Mouse (Mus musculus): ENCODE results near the gene Chrnb4. TPM values are rescaled to one million over a fixed set of nuclear protein-coding genes. Genes with fewer than 3 reads are reported as not detected.

Chrnb4 gene
- total RNA-seq (2015) (0.10 TPM in 1 of 2 replicates, not detected in the other), total RNA-seq (2017) (not detected in 2 replicates)

- no peak for ATAC-seq (replicated peaks; ENCODE audit: poor library complexity)
Observed at GRCm38 (mm10) chr9:55048211-55048880, at the start of gene Chrnb4. Gene Chrnb4 (minus strand): TSS chr9:55048779.

GRCm38 (mm10) chr9:55096870-55097269 is 48.3 kb upstream of the Chrnb4 start:
- ATAC-seq (replicated peaks; ENCODE audit: poor library complexity), result no peak

DNA sequence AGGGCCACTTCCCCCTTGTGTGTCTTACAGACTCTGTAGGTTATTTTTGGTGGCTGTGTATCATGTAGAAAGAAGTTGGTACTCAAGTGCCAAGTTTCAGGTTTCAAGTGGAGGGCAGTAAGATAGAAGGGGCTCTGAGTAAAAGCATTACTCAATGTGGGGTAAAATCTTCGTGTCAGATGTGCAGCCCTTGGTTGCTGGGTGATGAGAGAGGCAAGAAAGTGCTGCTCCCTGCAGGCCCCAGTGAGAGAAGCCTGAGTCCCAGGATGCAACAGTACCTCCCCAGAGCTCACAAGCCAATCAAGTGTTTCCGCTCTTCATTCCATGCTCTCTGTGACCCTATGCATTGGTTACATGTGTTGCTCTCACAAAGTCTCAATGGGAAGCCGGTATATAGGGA is 47.5 kb upstream of the Chrnb4 start:
- ATAC-seq (replicated peaks; ENCODE audit: poor library complexity), result no peak

DNA sequence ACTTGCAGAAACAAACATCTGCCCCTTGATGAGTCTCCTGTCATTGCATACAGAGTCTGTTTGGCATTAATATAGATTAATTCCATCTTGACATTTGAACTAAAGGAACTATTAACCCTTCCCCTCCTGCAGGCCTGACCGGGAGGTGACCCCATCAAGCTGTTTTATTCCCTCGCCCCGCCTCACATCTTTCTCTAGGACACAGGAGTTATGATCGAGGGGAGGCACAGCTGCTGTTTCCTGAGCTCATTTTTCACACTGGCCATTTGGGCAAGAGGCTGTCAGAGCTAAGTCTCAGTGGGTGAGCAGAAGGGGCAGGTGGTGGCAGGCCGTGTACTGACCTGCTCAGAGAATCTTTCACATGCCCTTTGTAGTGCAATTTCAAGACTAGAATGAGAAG is 41.6 kb upstream of the Chrnb4 start:
- ATAC-seq (replicated peaks; ENCODE audit: poor library complexity), result no peak

- no peak for ATAC-seq (replicated peaks; ENCODE audit: poor library complexity)
Observed at GRCm38 (mm10) chr9:55089226-55089625, 40.6 kb upstream of the Chrnb4 start.

- ATAC-seq (replicated peaks; ENCODE audit: poor library complexity), result no peak
Observed at GRCm38 (mm10) chr9:55083154-55083913, 34.8 kb upstream of the Chrnb4 start.

DNA sequence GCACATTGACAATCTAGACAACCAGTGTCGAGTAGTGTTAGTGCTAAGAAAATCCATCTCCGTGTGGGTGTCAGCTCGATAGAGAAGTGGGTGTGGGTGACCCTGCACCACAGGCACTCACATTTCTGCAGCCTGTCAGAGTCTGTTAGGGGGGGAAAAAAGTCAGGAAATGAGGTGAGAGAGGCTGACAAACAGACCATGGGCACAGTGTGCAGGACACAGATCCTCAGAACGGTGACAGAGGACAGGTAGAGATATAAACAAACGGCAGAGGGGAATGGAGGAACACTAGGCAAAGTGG is 19.3 kb upstream of the Chrnb4 start:
- no peak for ATAC-seq (replicated peaks; ENCODE audit: poor library complexity)

- no peak for ATAC-seq (replicated peaks; ENCODE audit: poor library complexity)
Observed at GRCm38 (mm10) chr9:55067260-55067964, 18.8 kb upstream of the Chrnb4 start.

- ATAC-seq (replicated peaks; ENCODE audit: poor library complexity), result no peak
Observed at GRCm38 (mm10) chr9:55065241-55065640, 16.7 kb upstream of the Chrnb4 start.

DNA sequence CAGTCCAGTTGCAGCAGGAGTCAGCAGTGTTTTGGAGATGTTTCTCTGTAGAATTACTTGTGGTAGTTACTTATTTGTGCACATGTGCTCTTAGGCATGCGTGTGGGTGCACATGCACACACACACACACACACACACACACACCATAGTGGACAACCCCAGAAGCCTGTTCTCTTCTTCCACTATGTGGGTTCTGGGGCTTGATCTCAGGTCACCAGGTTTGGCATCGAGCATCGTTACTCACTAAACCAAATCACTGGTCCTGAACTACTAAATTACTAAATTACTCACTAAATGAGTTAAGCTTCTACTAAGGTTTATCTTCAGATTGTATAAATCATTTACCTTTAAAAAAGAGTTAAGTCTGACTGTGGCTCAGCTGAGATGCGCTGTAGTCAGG is 9.5 kb upstream of the Chrnb4 start:
- ATAC-seq (replicated peaks; ENCODE audit: poor library complexity), result no peak

DNA sequence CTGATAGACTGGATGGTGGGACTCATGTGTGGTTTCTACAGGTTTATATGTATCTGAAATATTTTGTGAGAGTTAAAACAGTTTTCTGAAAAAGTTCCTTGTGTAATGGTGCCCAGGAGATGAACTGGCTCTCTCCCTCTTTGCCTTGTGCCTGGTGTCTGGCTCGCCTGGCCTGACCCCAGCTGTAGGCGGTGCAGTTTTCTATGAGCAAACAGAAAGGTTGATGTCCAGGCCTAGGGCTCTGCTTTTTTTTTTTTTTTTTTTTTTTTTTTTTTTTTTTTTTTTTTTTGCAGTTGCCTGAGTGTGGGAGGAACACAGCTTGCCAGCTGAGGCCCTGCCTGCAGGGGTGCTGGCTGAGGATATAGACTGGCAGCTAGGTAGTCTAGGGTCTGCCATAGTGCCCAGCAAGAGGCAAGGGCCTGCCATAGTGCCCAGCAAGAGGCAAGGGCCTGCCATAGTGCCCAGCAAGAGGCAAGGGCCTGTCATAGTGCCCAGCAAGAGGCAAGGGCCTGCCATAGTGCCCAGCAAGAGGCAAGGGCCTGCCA is 6.9 kb upstream of the Chrnb4 start:
- no peak for ATAC-seq (replicated peaks; ENCODE audit: poor library complexity)

DNA sequence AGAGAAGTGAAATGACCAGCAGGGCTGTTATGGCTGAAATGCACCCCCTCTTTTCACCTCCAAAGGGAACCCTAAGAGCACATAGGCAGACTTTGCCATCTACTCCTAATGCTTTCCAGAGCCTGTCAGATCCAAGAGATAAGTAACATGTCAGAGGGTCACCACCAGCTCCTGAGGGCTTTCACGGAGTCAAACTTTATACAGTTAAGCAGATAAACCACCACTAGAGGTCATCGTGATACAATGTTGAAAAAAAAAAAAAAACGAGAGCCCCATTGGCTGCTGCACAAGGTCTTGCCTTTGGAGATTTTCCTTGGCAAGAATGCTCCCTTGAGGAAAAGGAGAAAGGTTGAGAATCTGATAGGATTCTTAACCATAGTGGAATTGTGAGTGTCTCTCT is 1.8 kb downstream of the Chrnb4 start:
- ATAC-seq (replicated peaks; ENCODE audit: poor library complexity), result peak; percentile 39

GRCm38 (mm10) chr9:55045001-55045400 is 3.6 kb downstream of the Chrnb4 start:
- ATAC-seq (replicated peaks; ENCODE audit: poor library complexity), result no peak

GRCm38 (mm10) chr9:55043688-55044087 is 4.9 kb downstream of the Chrnb4 start:
- ATAC-seq (replicated peaks; ENCODE audit: poor library complexity), result no peak

DNA sequence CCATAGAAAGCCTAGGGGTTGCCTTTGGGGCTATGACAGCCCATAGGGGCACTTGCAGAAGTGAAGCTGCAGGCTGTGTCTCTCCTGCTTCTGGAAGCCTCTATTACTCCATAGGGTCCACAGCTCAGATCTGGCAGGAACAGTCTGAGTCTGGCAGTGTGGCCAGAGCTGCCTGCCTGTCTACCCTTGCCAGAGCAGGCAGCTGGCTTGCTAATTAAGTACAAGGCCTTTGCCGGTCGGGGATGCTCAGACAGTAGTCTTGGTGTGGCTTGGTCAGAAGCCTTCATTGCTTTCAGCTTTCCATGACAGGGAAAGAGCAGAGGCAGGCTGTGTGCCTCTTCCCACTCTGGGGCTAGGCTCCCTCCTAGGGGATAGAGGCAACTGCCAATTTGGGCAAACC is 7.2 kb downstream of the Chrnb4 start:
- ATAC-seq (replicated peaks; ENCODE audit: poor library complexity), result no peak

GRCm38 (mm10) chr9:55039983-55040382 is 8.6 kb downstream of the Chrnb4 start:
- ATAC-seq (replicated peaks; ENCODE audit: poor library complexity), result no peak

- ATAC-seq (replicated peaks; ENCODE audit: poor library complexity), result no peak
Observed at GRCm38 (mm10) chr9:55038948-55039347, 9.6 kb downstream of the Chrnb4 start.

DNA sequence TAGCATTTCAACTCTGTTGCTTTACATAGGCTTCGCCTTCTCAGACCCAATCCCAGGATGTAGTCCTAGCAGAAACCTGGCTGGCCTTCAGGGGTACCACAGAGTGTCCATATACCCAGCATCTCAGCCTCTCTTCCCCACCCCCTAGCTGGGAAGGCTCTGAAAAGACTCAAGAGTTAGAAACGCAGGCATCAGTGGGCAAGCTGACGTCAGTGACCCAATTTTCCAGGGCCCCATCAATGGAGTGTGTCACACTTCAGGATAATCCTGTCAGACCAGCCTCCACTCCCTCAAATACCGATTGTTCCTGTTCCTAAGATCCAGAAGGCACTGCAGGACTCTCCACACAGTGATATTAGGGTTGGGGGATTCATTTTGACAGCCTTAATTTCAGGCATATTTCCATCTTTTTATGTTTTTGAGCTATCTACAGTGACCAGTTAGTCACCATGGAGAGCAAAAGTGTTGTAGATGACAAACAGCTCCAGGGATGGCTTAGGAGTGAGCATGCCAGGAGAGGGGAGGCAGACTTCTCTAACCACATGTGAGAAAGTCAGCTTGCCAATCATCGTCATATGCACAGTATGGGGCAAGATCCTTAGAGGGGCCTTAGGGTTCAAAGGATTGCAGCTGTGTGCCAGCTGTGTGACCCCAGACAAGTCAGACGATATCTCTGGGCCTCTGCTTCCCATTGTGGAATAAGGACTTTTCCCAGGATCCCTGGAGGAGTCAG is 17.0 kb downstream of the Chrnb4 start:
- no peak for ATAC-seq (replicated peaks; ENCODE audit: poor library complexity)

DNA sequence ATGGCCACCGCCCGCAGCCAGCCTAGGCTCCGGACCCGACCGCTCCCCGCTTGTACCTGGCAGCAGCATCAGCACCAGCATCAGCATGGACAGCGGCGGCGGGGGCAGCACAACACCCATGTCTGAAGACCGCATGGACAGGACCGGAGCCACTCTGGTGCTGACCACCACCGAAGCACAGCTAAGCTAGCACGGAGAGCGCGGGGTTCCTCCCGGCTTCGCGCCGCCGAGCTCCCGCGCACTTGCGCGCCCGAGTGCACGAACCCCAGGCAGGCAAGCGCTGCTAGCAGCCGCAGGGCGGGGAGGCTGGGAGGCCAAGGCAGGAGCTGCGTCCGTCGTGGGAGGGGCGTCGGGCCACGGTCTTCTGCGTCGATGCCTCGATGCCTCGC is 22.3 kb downstream of the Chrnb4 start, which contains the start of gene Chrna3:
Chrna3 (minus strand) TSS at position 288 of the 389 bp plus-strand sequence.
- ATAC-seq (replicated peaks; ENCODE audit: poor library complexity), result 0 out of 2 replicates have a peak, but pooled peaks have one; percentile 4

- no peak for ATAC-seq (replicated peaks; ENCODE audit: poor library complexity)
Observed at GRCm38 (mm10) chr9:55025534-55026274, 22.9 kb downstream of the Chrnb4 start.
